Mouse (Mus musculus) ES-E14 (cell line): Measurements from ENCODE around the gene Tfr2. TPM values are rescaled to one million over a fixed set of nuclear protein-coding genes. Genes with fewer than 3 reads are reported as not detected.

Experiments
- DNase-seq: peaks from one replicate; pipeline ENCODE4 v3.0.0-alpha.2; 2013; ENCODE audit warnings: low read depth, low spot score
- H3K27ac ChIP-seq: 2 replicates; pipeline ENCODE4 v1.5.1; 2012; ENCODE audit warnings: low read depth, mild to moderate bottlenecking, low read length, moderate library complexity, mixed read lengths; ENCODE audit not compliant: poor library complexity, insufficient read depth, severe bottlenecking
- H3K36me3 ChIP-seq: 2 replicates; pipeline ENCODE4 v1.6.1; 2012; ENCODE audit warnings: mild to moderate bottlenecking, low read length, moderate library complexity, mixed read lengths; ENCODE audit not compliant: control insufficient read depth, poor library complexity, insufficient read depth, severe bottlenecking
- H3K4me1 ChIP-seq, 2 experiments: fragments of 150-350 bp in 1 of 2; sonication (generic) in 1 of 2; 2 replicates each; pipeline ENCODE4 v1.6.1; 2012; ENCODE audit warnings: low read length in 2 of 2, mild to moderate bottlenecking in 1 of 2, mixed read lengths in 1 of 2; ENCODE audit not compliant: control insufficient read depth in 2 of 2, insufficient read depth in 2 of 2, poor library complexity in 1 of 2
- H3K4me3 ChIP-seq, 2 experiments: fragments of 150-350 bp in 1 of 2; sonication (generic) in 1 of 2; 2 replicates each; pipeline ENCODE4 v1.5.1; 2012; ENCODE audit warnings: low read length in 2 of 2, low read depth in 1 of 2, mild to moderate bottlenecking in 1 of 2, mixed read lengths in 1 of 2; ENCODE audit not compliant: insufficient read depth in 1 of 2, poor library complexity in 1 of 2, severe bottlenecking in 1 of 2
- H3K9ac ChIP-seq: 2 replicates; pipeline ENCODE4 v1.6.1; 2012; ENCODE audit warnings: low read depth, mild to moderate bottlenecking, low read length, mixed read lengths; ENCODE audit not compliant: poor library complexity, insufficient read depth, severe bottlenecking
- H3K9me3 ChIP-seq: fragments of 150-350 bp; sonication (generic); 2 replicates; pipeline ENCODE4 v1.6.1; 2012; ENCODE audit warnings: low read depth, mild to moderate bottlenecking, low read length; ENCODE audit not compliant: control insufficient read depth, insufficient read depth
- CHD2 ChIP-seq: IDR thresholded peaks from 2 replicates; pipeline ENCODE4 v1.6.1; 2014; ENCODE audit warnings: mild to moderate bottlenecking, low read depth, low read length, inconsistent platforms
- HCFC1 ChIP-seq: IDR thresholded peaks from 2 replicates; pipeline ENCODE4 v1.6.1; 2012; ENCODE audit warnings: low read length, inconsistent platforms, borderline replicate concordance; ENCODE audit not compliant: insufficient read depth
- MAFK ChIP-seq: IDR thresholded peaks from 2 replicates; pipeline ENCODE4 v1.6.1; 2014; ENCODE audit warnings: mild to moderate bottlenecking, low read depth, low read length, inconsistent platforms; ENCODE audit not compliant: insufficient read depth
- ZC3H11A ChIP-seq: IDR thresholded peaks from 2 replicates; pipeline ENCODE4 v1.6.1; 2012; ENCODE audit warnings: low read depth, mild to moderate bottlenecking, inconsistent platforms, low read length, borderline replicate concordance
- ZNF384 ChIP-seq: IDR thresholded peaks from 2 replicates; pipeline ENCODE4 v1.6.1; 2012; ENCODE audit warnings: low read depth, low read length, inconsistent platforms
- in situ Hi-C, 2 experiments: fragments of 600-800 bp; cut with MboI; formaldehyde crosslinking; loops; one replicate each; pipeline ENCODE4 v1.15.1; 2025; ENCODE audit warnings: low sequenced_read_pairs in 2 of 2, inconsistent platforms in 1 of 2; ENCODE audit not compliant: unreplicated experiment in 2 of 2
- total RNA-seq: library from RNA; depleted of rRNA; stranded (reverse); fragments of 300-350 nt; gene quantifications from 2 replicates; pipeline ENCODE4 v1.2.3, GENCODE M21; 2012; rRNA removed

Tfr2 gene
- 3.7 and 7.6 TPM in 2 replicates for total RNA-seq

DNA sequence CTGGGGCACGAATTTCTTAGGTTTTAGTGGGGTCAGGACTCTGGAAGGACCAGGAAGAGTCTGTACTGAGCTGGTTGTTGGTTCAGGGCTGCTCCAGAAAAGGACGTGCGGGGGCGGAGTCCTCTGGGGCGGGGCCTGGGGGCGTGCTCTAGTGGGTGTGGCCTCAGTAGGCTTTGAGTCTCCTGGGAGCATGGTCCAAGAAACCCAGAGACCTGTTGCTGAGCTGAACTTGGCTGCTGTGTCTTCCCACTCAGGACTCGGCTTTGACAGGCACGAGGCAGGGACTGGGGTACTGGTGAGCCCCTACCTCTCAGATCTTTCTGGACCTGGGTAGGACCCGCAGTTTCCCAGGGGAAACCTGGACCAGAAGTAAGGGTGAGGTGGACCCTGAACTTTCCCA is at the start of gene Tfr2:
Gene Tfr2, plus strand, starts transcription at position 176 of the 400 bp plus-strand sequence.
- no peak within 1 kb of the TSS for H3K9ac ChIP-seq
- H3K27ac ChIP-seq = no peak within 1 kb of the TSS
- TF ChIP-seq HCFC1 = no peak
- TF ChIP-seq ZC3H11A = no peak
- TF ChIP-seq ZNF384 = no peak
- H3K9me3 ChIP-seq = no peaks in the 10 kb centered on the region
- in situ Hi-C loops = no loop called here
- H3K36me3 ChIP-seq = no peaks in the 10 kb centered on the region
- peaks cover 0 to 17% of the 10 kb centered on the region in 2 experiments; a peak in 2 of 4 replicates for H3K4me1 ChIP-seq
- peak within 1 kb of the TSS; percentile 30 to 47; a peak in 2 of 4 replicates for H3K4me3 ChIP-seq
- DNase-seq = peak; percentile 51

DNA sequence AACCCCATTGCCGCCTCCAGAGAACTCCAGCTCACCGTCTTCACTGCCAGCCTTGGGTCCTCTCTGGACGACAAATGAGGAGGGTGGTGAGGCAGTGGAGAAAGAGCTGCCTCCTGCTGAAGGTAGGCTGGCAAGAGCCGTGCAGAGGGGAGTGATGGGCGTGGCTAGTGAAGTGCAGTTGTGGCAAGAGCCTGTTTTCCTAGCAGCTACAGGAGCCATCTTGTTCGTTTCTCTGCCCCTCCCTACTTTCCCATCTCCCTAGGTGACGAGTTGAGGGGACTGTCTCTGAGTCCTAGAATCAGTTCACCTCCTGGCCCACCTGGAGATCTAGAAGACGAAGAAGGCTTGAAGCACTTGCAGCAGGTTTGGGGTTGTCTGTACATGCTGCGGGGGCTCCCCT is 47.8 kb upstream of the Tfr2 start:
- Histone ChIP-seq H3K27ac (no peak overlapping the region), H3K9ac (no peak overlapping the region), H3K36me3 (peaks cover 88% of the 10 kb centered on the region), H3K4me3 (no peak overlapping the region), H3K4me1 (peaks cover 6 to 60% of the 10 kb centered on the region in 2 experiments; a peak in 3 of 4 replicates), H3K9me3 (no peaks in the 10 kb centered on the region)
- DNase-seq = no peak
- TF ChIP-seq HCFC1 = no peak
- no peak for TF ChIP-seq MAFK
- TF ChIP-seq ZC3H11A = no peak
- no peak for TF ChIP-seq ZNF384
- TF ChIP-seq CHD2 = no peak
- in situ Hi-C loops = no loop called here

DNA sequence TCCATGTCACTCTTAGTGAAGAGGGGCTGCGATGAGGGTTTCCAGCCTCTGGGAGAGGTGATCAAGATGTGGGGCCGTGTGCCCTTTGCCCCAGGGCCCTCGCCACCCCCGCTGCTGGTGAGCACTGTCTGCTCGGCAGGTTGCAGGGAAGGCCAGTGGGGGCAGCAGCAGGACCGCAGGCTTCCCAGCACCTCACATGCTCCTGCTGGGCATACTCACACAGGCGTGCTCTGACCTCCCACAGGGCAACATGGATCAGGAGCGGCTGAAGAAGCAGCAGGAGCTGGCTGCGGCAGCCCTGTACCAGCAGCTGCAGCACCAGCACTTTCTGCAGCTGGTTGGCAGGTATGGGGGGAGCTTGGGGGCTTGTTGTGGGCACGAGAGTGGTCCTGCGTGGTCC is 46.9 kb upstream of the Tfr2 start:
- no peak for TF ChIP-seq ZNF384
- TF ChIP-seq CHD2 = no peak
- TF ChIP-seq MAFK = no peak
- TF ChIP-seq HCFC1 = no peak
- no peak for TF ChIP-seq ZC3H11A
- Histone ChIP-seq H3K27ac (no peak overlapping the region), H3K4me3 (no peak overlapping the region), H3K9ac (no peak overlapping the region), H3K36me3 (peaks cover 90% of the 10 kb centered on the region), H3K4me1 (peaks cover 4 to 60% of the 10 kb centered on the region in 2 experiments; a peak in 3 of 4 replicates), H3K9me3 (no peaks in the 10 kb centered on the region)
- no peak for DNase-seq
- in situ Hi-C loops = no loop called here

DNA sequence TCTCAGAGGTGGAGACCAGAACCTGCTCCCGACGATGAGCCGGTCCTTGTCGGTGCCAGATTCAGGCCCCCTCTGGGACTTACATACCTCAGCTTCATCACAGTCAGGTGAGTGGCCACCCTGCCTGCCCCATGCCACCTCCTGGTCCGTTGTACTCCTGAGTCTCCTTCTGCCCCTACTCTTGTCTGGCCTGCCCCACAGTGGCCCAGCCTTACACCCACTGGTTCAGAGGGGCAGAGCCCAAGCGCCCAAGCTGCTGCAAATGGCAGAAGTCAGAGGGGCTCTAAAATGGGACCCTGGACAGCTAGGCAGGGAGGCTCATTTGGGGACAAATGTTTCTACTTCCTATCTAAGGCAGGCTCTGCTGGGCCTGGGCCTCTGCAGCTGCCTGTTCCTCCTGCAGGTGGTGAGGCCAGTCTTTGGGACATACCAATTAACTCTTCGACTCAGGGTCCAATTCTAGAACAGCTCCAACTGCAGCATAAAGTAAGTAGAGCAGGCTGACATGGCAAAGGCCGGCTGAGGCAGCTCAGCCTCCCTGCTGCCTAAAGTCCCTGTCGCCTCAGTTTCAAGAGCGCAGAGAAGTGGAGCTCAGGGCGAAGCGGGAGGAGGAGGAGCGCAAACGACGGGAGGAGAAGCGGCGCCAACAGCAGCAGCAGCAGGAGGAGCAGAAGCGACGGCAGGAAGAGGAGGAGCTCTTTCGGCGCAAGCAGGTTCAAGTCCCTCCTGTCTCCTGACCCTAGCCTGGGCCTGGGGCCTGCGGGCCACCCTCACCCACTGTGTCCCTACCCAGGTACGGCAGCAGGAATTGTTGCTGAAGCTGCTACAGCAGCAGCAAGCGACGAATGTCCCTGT is 46.0 kb upstream of the Tfr2 start:
- Histone ChIP-seq H3K9me3 (no peaks in the 10 kb centered on the region), H3K36me3 (peaks cover 94% of the 10 kb centered on the region), H3K4me3 (no peak overlapping the region), H3K4me1 (peaks cover 4 to 60% of the 10 kb centered on the region in 2 experiments; a peak in 3 of 4 replicates), H3K27ac (no peak overlapping the region), H3K9ac (peak overlapping the region; percentile 27; the same call in 1 of the 2 replicates)
- no peak for DNase-seq
- in situ Hi-C loops = no loop called here
- TF ChIP-seq ZC3H11A = no peak

GRCm38 (mm10) chr5:137524251-137524515 is 45.5 kb upstream of the Tfr2 start:
- peak overlapping the region; percentile 27; the same call in 1 of the 2 replicates for H3K9ac ChIP-seq
- H3K9me3 ChIP-seq = no peaks in the 10 kb centered on the region
- DNase-seq = no peak
- TF ChIP-seq HCFC1 (no peak), MAFK (no peak), ZC3H11A (no peak), ZNF384 (no peak), CHD2 (no peak)
- H3K4me3 ChIP-seq = no peak overlapping the region
- H3K27ac ChIP-seq = no peak overlapping the region
- H3K4me1 ChIP-seq = peaks cover 4 to 56% of the 10 kb centered on the region in 2 experiments; a peak in 3 of 4 replicates
- in situ Hi-C loops = no loop called here
- peaks cover 94% of the 10 kb centered on the region for H3K36me3 ChIP-seq
